Mouse (Mus musculus): ENCODE data around the gene Rab6b.

- TF ChIP-seq CTCF (IDR thresholded peaks at IDR 0.05; ENCODE audit: low read depth, low read length) (no peak), TAL1 (conservative IDR thresholded peaks at IDR 0.05; ENCODE audit: low read depth, low read length) (no peak)
Observed at GRCm38 (mm10) chr9:103133493-103134124, 22.0 kb downstream of the Rab6b start.
